25 mouse cellular contexts compared by ENCODE assay signal in genomic region chr2:75512422-75513170, GRCm38 (mm10).
DNase-seq lines count a peak whose midpoint lies in the region; ATAC-seq and TF ChIP-seq lines count a peak whose summit lies in the region.
"Had no signal": no experiment of that assay in that cellular context is flagged by ENCODE, and none has a peak within 500 bp of the region (broad histone marks: within the 10 kb centered on the region; RNA-seq: fewer than 3 reads in every experiment).

No protein-coding gene starts in this region.

- TF ChIP-seq POLR2A in limb, embryonic 14.5 days (IDR thresholded peaks at IDR 0.05; ENCODE audit: borderline replicate concordance, extremely low read depth, insufficient read depth, insufficient read length), result no peak

- no peaks in the 10 kb centered on the region for H3K36me3 ChIP-seq in hindbrain, embryonic 15.5 days
- H3K36me3 ChIP-seq in hindbrain, embryonic 12.5 days, result no peaks in the 10 kb centered on the region
- no peaks in the 10 kb centered on the region for H3K36me3 ChIP-seq in limb, embryonic 14.5 days (ENCODE audit: control insufficient read depth, insufficient read depth, low read length)
- H3K36me3 ChIP-seq: embryonic facial prominence, embryonic 13.5 days; heart, embryonic 12.5 days; limb, embryonic 15.5 days; midbrain, embryonic 15.5 days had no signal

- no peaks in the 10 kb centered on the region for H3K27me3 ChIP-seq in hindbrain, embryonic 15.5 days
- H3K27me3 ChIP-seq in hindbrain, embryonic 12.5 days, result no peaks in the 10 kb centered on the region
- H3K27me3 ChIP-seq in limb, embryonic 14.5 days (ENCODE audit: control insufficient read depth, insufficient read depth, low read length), result peaks cover 7% of the 10 kb centered on the region; the same call in 1 of the 2 replicates
- H3K27me3 ChIP-seq: embryonic facial prominence, embryonic 13.5 days; heart, embryonic 12.5 days; midbrain, embryonic 15.5 days had no signal

- H3K4me3 ChIP-seq in hindbrain, embryonic 15.5 days, result no peak overlapping the region
- no peak overlapping the region for H3K4me3 ChIP-seq in hindbrain, embryonic 12.5 days
- no peak overlapping the region for H3K4me3 ChIP-seq in limb, embryonic 14.5 days (replicated peaks; ENCODE audit: low read length)
- H3K4me3 ChIP-seq: embryonic facial prominence, embryonic 13.5 days; erythroblast, embryonic 14.5 days; heart, embryonic 12.5 days; left cerebral cortex, adult 2 months; limb, embryonic 15.5 days; megakaryocyte, embryonic 14.5 days; midbrain, embryonic 15.5 days had no signal

- H3K27ac ChIP-seq in hindbrain, embryonic 15.5 days (replicated peaks), result no peak overlapping the region
- no peak overlapping the region for H3K27ac ChIP-seq in hindbrain, embryonic 12.5 days
- H3K27ac ChIP-seq in limb, embryonic 14.5 days (replicated peaks; ENCODE audit: low read depth, low read length), result no peak overlapping the region
- H3K27ac ChIP-seq: embryonic facial prominence, embryonic 13.5 days; left cerebral cortex, adult 2 months; limb, embryonic 15.5 days; liver, embryonic 14.5 days; midbrain, embryonic 15.5 days had no signal

- WGBS in hindbrain, embryonic 15.5 days, result 67% methylated on average over 8 of the region's 8 CpGs
- WGBS in hindbrain, embryonic 12.5 days, result 70% methylated on average over 8 of the region's 8 CpGs
- WGBS in limb, embryonic 14.5 days, result 37% methylated on average over 8 of the region's 8 CpGs

- H3K9ac ChIP-seq in hindbrain, embryonic 15.5 days, result no peak overlapping the region
- H3K9ac ChIP-seq in hindbrain, embryonic 12.5 days, result no peak overlapping the region
- H3K9ac ChIP-seq in limb, embryonic 14.5 days (ENCODE audit: low read depth, low read length, severe bottlenecking), result no peak overlapping the region
- H3K9ac ChIP-seq: embryonic facial prominence, embryonic 13.5 days; heart, embryonic 12.5 days; limb, embryonic 15.5 days; liver, embryonic 14.5 days; lung, embryonic 14.5 days; midbrain, embryonic 15.5 days had no signal

- peak; percentile 42; the same call in 1 of the 2 replicates for ATAC-seq in hindbrain, embryonic 15.5 days (ENCODE audit: low FRiP score, low read depth)
- ATAC-seq in hindbrain, embryonic 12.5 days (ENCODE audit: low FRiP score), result no peak
- peak; percentile 74 for ATAC-seq in limb, embryonic 14.5 days (ENCODE audit: low FRiP score, low read depth)
- ATAC-seq: forebrain, embryonic 14.5 days; intestine, postnatal 0 days; midbrain, embryonic 15.5 days had no signal

- DNase-seq in cerebellum, postnatal 10 days, result peak; percentile 24 to 37
- DNase-seq in cerebellum, adult 11-12 months, result no peak
- DNase-seq in embryo, embryonic 11 days, result peak; percentile 60
- no peak for DNase-seq in limb, embryonic 14.5 days (ENCODE audit: low spot score)
- no peak for DNase-seq in layer of hippocampus, postnatal 36 days
- DNase-seq in B cell, adult 2 months, result no peak
- DNase-seq: adrenal gland, postnatal 10 days; cerebellum, adult 9-10 months; heart, postnatal 10 days; kidney, postnatal 36 days; lung, embryonic 14.5 days; thymus, adult 18-20 months; thymus, postnatal 36 days had no signal

- no peak overlapping the region for H3K4me2 ChIP-seq in hindbrain, embryonic 15.5 days
- no peak overlapping the region for H3K4me2 ChIP-seq in hindbrain, embryonic 12.5 days (replicated peaks)
- no peak overlapping the region for H3K4me2 ChIP-seq in limb, embryonic 14.5 days (replicated peaks; ENCODE audit: low read depth, low read length, severe bottlenecking)
- H3K4me2 ChIP-seq: embryonic facial prominence, embryonic 13.5 days; heart, embryonic 12.5 days; limb, embryonic 15.5 days; lung, embryonic 14.5 days; midbrain, embryonic 15.5 days had no signal

- H3K9me3 ChIP-seq in hindbrain, embryonic 15.5 days, result no peaks in the 10 kb centered on the region
- no peaks in the 10 kb centered on the region for H3K9me3 ChIP-seq in hindbrain, embryonic 12.5 days (replicated peaks)
- H3K9me3 ChIP-seq in limb, embryonic 14.5 days (ENCODE audit: control insufficient read depth, low read length), result no peaks in the 10 kb centered on the region
- H3K9me3 ChIP-seq: embryonic facial prominence, embryonic 13.5 days; heart, embryonic 12.5 days; limb, embryonic 15.5 days; megakaryocyte, embryonic 14.5 days; midbrain, embryonic 15.5 days had no signal

- H3K4me1 ChIP-seq in hindbrain, embryonic 15.5 days (replicated peaks), result peaks cover 13% of the 10 kb centered on the region; the same call in 1 of the 2 replicates
- peaks cover 11% of the 10 kb centered on the region; the same call in 1 of the 2 replicates for H3K4me1 ChIP-seq in hindbrain, embryonic 12.5 days
- peaks cover 23% of the 10 kb centered on the region for H3K4me1 ChIP-seq in limb, embryonic 14.5 days (ENCODE audit: control insufficient read depth, insufficient read depth, low read length)
- H3K4me1 ChIP-seq: heart, embryonic 12.5 days; megakaryocyte, embryonic 14.5 days had no signal

Comparison
In these comparisons a context has a peak if more than half of its experiments do, and no peak if none do; other contexts are left out.
1. DNase-seq: peak in cerebellum, postnatal 10 days (2 of 2) and embryo, embryonic 11 days (single experiment); none in cerebellum, adult 11-12 months (single experiment), limb, embryonic 14.5 days (single experiment), layer of hippocampus, postnatal 36 days (0 of 2) and B cell, adult 2 months (0 of 2).